Mouse (Mus musculus) liver, embryonic 14.5 days (tissue): ENCODE measurements around the gene Fam241b. TPM values are rescaled to one million over a fixed set of nuclear protein-coding genes. Genes with fewer than 3 reads are reported as not detected.

Experiments
- ATAC-seq: fragments of 200-750 bp; cut with Nextera tagmentation; 2 replicates; pipeline ENCODE4 v1.8.0; 2017; ENCODE audit warnings: moderate number of reproducible peaks, mild to moderate bottlenecking, moderate library complexity; ENCODE audit not compliant: insufficient read depth
- DNase-seq, 3 experiments: peaks; one replicate each; pipeline ENCODE4 v3.0.0-alpha.2; 2012 to 2013; ENCODE audit warnings: low read depth in 3 of 3, low spot score in 3 of 3
- H3K27ac ChIP-seq: fragments of 300-500 bp; sonication (generic); 2 replicates; pipeline ENCODE4 v1.5.1; 2014; ENCODE audit warnings: moderate library complexity, mild to moderate bottlenecking, control low read depth, inconsistent platforms
- H3K27me3 ChIP-seq: fragments of 300-500 bp; sonication (generic); 2 replicates; pipeline ENCODE4 v1.6.1; 2014; ENCODE audit warnings: mild to moderate bottlenecking, low read length, moderate library complexity; ENCODE audit not compliant: control insufficient read depth, insufficient read depth
- H3K36me3 ChIP-seq: fragments of 300-500 bp; sonication (generic); replicated peaks from 2 replicates; pipeline ENCODE4 v1.6.1; 2014; ENCODE audit warnings: low read depth; ENCODE audit not compliant: control insufficient read depth, insufficient read depth
- H3K4me1 ChIP-seq, 2 experiments: fragments of 200-500 bp in 1 of 2; fragments of 300-500 bp in 1 of 2; sonication (generic) in 1 of 2; replicated peaks; 2 replicates each; pipeline ENCODE4 v1.6.1; 2012 to 2014; ENCODE audit warnings: antibody characterized with exemption in 1 of 2, inconsistent platforms in 1 of 2, low read length in 1 of 2; ENCODE audit not compliant: control insufficient read depth in 2 of 2, insufficient read depth in 2 of 2
- H3K4me2 ChIP-seq: fragments of 300-500 bp; sonication (generic); 2 replicates; pipeline ENCODE4 v1.6.1; 2014; ENCODE audit warnings: low read depth, mild to moderate bottlenecking, control low read depth, moderate library complexity
- H3K4me3 ChIP-seq, 2 experiments: fragments of 200-500 bp in 1 of 2; fragments of 300-500 bp in 1 of 2; sonication (generic) in 1 of 2; 2 replicates each; pipeline ENCODE4 v1.5.1; 2012 to 2014; ENCODE audit warnings: low read depth in 2 of 2, low read length in 2 of 2, mild to moderate bottlenecking in 2 of 2, control low read depth in 1 of 2, inconsistent platforms in 1 of 2, moderate library complexity in 1 of 2; ENCODE audit not compliant: insufficient read depth in 1 of 2
- H3K9ac ChIP-seq: fragments of 300-500 bp; sonication (generic); replicated peaks from 2 replicates; pipeline ENCODE4 v1.6.1; 2014; ENCODE audit warnings: mild to moderate bottlenecking, control low read depth, moderate library complexity
- H3K9me3 ChIP-seq: fragments of 300-500 bp; sonication (generic); 2 replicates; pipeline ENCODE4 v1.6.1; 2016; ENCODE audit warnings: low read length, mixed read lengths; ENCODE audit not compliant: control insufficient read depth
- CTCF ChIP-seq: IDR thresholded peaks from 2 replicates; pipeline ENCODE4 v1.5.1; 2016; ENCODE audit warnings: antibody characterized with exemption, low read depth, control low read depth
- EP300 ChIP-seq: IDR thresholded peaks from 2 replicates; pipeline ENCODE4 v1.6.1; 2016; ENCODE audit warnings: antibody characterized with exemption, low read depth
- WGBS: fragments of 180-500 bp; shearing (Covaris S2); extraction: QIAGEN DNeasy Blood & Tissue Kit; methylation state at CpG from one replicate; pipeline ENCODE4 v1.1.7; 2014; ENCODE audit not compliant: insufficient replicate concordance; 5-methylcytosine and 5-hydroxymethylcytosine counted together
- polyA plus RNA-seq, 2 experiments: library from polyadenylated mRNA; depleted of rRNA in 1 of 2; stranded (reverse) in 1 of 2; unstranded in 1 of 2; fragments of >200 nt; fragmentation: Nextera tagmentation in 1 of 2; extraction: Ambion mirVana in 1 of 2; gene quantifications; 2 replicates each; pipeline versions ENCODE4 v1.2.1 to v1.2.3; 2012 to 2014

Gene Fam241b
- polyA plus RNA-seq, 2 experiments = 0.20 to 0.27 TPM

DNA sequence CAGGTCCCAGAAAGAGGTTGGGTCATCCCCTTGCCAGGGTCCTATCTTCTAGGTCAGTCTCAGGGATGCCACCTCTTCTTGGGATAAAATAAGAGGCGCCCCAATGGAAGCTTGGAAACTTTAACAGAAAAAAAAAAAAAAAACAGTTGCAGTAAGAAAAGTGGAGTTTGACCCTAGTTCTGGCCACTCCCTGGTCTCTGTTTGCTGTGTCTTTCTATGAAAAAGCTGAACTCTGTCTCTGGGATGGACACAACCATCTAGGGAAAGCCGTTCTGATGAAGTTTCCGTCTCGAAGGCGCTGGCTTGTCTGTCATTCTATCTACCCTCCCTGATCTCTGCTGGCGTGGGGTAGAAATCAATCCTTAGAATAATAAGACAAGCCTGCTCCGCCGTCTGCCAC is 73.1 kb downstream of the Fam241b start:
- H3K4me1 ChIP-seq = peaks cover 0 to 6% of the 10 kb centered on the region in 2 experiments; a peak in 2 of 4 replicates
- DNase-seq (no peak), ATAC-seq (no peak)
- no peak overlapping the region for H3K4me3 ChIP-seq
- H3K36me3 ChIP-seq = no peaks in the 10 kb centered on the region
- H3K9me3 ChIP-seq = no peaks in the 10 kb centered on the region
- H3K27ac ChIP-seq = no peak overlapping the region
- H3K27me3 ChIP-seq = no peaks in the 10 kb centered on the region
- 71% methylated on average over 8 of the region's 8 CpGs for whole genome bisulfite sequencing
- H3K4me2 ChIP-seq = no peak overlapping the region
- H3K9ac ChIP-seq = no peak overlapping the region
- TF ChIP-seq EP300 (no peak), CTCF (no peak)

DNA sequence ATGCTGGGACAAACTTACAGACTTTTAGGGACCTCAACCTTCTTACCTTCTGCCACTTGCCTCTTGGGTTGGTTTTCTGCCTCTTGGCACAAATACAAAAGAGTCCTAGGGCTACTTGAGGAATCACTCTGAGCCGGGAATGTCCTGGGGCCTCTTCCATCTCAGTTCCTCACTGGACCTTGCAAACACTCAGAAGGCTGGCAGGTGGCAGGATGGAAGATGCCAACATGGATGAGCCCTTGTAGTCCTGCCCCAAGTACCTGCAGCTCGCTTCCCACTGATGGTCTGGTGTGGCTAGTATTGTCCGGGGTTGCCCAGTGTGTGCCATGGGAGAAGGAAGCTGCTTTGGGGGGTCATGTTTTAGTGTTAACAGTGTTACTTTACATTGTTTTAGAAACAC is 73.8 kb downstream of the Fam241b start:
- Histone ChIP-seq H3K36me3 (no peaks in the 10 kb centered on the region), H3K27me3 (no peaks in the 10 kb centered on the region), H3K27ac (no peak overlapping the region), H3K9ac (no peak overlapping the region), H3K4me3 (no peak overlapping the region), H3K9me3 (no peaks in the 10 kb centered on the region), H3K4me1 (peaks cover 0 to 6% of the 10 kb centered on the region in 2 experiments; a peak in 2 of 4 replicates), H3K4me2 (no peak overlapping the region)
- ATAC-seq (no peak), DNase-seq (no peak)
- no peak for TF ChIP-seq EP300
- TF ChIP-seq CTCF = no peak
- 63% methylated on average over 3 of the region's 3 CpGs for whole genome bisulfite sequencing

DNA sequence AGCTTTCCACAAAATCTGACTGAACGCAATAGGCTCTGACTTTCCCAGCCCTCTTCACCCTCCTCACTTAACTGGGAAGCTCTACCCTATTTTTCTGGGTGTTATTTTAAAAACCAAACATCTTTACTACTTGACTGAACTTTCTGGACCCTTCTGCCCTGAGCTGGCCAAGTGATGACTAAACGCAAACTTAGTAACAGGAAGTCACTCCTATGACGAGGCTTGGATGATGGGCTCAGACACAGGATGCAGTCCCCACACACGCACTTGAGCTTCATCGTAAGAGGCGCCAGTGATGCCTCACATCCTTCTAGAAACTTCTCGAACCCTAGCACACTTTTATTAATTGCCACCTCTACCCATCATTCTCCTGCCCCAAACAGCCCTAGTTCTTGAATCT is 74.3 kb downstream of the Fam241b start:
- H3K27ac ChIP-seq = no peak overlapping the region
- peaks cover 0 to 6% of the 10 kb centered on the region in 2 experiments; a peak in 2 of 4 replicates for H3K4me1 ChIP-seq
- no peak overlapping the region for H3K9ac ChIP-seq
- H3K9me3 ChIP-seq = no peaks in the 10 kb centered on the region
- no peak overlapping the region for H3K4me3 ChIP-seq
- no peaks in the 10 kb centered on the region for H3K27me3 ChIP-seq
- ATAC-seq (no peak), DNase-seq (no peak)
- no peak for TF ChIP-seq CTCF
- no peak for TF ChIP-seq EP300
- H3K36me3 ChIP-seq = no peaks in the 10 kb centered on the region
- WGBS = 52% methylated on average over 7 of the region's 7 CpGs
- no peak overlapping the region for H3K4me2 ChIP-seq

DNA sequence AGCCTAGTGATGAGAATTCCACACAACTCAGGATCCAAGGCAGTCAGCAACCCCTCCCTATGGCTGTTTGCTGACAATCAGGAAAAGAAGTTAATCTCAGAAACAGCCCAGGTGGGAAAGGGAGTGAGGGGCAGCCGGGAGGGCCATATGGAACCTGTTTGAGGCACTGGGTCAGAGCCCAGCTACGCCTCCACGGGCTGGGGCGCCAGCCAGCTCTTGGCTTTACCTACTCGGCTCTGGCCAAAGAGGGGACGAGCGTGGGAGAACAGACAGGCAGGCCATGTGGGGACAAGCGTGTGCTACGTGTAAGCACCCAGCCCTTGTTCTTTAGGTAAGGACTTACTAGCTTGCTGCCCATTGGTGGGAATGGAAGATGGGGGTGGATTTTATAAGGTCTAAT is 75.2 kb downstream of the Fam241b start:
- peaks cover 0 to 6% of the 10 kb centered on the region in 2 experiments; a peak in 2 of 4 replicates for H3K4me1 ChIP-seq
- H3K9ac ChIP-seq = no peak overlapping the region
- no peak overlapping the region for H3K27ac ChIP-seq
- no peak overlapping the region for H3K4me3 ChIP-seq
- H3K9me3 ChIP-seq = no peaks in the 10 kb centered on the region
- H3K36me3 ChIP-seq = no peaks in the 10 kb centered on the region
- DNase-seq (no peak), ATAC-seq (no peak)
- no peaks in the 10 kb centered on the region for H3K27me3 ChIP-seq
- 60% methylated on average over 9 of the region's 9 CpGs for WGBS
- TF ChIP-seq EP300 (no peak), CTCF (no peak)
- H3K4me2 ChIP-seq = no peak overlapping the region

DNA sequence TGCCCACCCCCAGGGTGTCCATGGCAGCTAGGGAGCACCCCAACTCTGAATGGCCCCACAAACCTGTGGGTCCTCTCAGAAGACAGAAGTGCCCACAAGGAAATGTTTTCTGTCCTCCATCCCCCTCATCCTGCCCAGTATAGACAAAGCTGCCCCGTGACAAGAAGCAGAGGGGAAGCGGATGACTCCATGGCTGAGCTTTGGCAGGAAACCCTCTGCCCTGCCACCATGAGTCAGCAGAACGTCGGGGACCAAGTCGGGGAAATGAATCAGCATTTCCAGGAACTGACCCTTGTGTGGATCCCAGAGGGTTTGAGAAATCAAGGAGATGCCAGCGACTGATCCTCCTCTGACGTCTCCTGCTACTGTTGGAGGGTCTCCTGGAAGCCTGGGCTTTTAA is 77.5 kb downstream of the Fam241b start:
- Histone ChIP-seq H3K4me2 (no peak overlapping the region), H3K36me3 (no peaks in the 10 kb centered on the region), H3K9me3 (no peaks in the 10 kb centered on the region), H3K9ac (no peak overlapping the region), H3K4me3 (no peak overlapping the region), H3K27ac (no peak overlapping the region), H3K4me1 (peaks cover 0 to 6% of the 10 kb centered on the region in 2 experiments; a peak in 2 of 4 replicates), H3K27me3 (no peaks in the 10 kb centered on the region)
- ATAC-seq = no peak
- WGBS = 9% methylated on average over 7 of the region's 7 CpGs
- DNase-seq = peak in 2 of 3 experiments; percentile 4
- no peak for TF ChIP-seq CTCF
- TF ChIP-seq EP300 = no peak
